Mouse (Mus musculus) urinary bladder, postnatal 10 days (tissue): ENCODE data around the gene Stard5.

ENCODE experiments used
- DNase-seq: peaks from one replicate; pipeline ENCODE4 v3.0.0; 2022; ENCODE audit warnings: low spot score

The Stard5 gene

DNA sequence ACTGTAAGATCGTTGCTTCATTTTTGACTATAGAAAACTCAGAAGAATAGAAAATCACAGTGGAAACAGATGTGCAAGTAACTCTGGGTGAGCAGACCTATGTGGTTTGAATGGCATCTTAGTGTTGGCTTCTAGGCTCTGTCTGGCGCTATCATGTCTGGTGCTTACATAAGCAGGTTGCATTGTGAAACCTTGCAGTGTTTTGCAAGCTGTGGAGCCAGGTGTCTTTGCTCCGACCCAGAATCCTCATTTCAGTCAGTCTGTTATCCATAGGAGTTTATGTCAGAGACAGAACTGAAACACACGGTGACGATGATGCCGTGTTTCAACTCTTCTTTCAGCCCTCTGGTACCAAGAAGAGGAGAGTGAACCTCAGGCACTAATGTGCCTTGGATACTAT lies 2.1 kb downstream of the Stard5 start:
- DNase-seq: no peak

DNA sequence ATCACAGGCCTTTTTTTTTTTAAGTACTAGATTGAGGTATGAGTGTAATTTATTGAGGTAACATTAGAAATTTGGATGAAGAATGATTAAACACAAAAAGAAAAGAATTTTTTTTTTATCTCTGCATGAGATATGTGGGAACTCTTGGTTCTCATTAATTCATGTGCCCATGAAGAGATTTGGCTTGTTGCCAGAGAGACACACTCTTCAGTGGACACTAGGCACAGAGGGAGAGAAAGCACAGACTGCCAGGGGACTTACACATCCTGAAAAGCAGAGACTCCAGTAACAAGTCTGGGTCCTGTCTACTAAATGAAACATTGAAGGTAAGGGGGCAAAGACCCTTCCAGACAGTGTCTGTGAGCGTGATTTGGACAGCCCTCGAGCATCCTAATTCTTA lies 4.0 kb downstream of the Stard5 start:
- no peak for DNase-seq

DNA sequence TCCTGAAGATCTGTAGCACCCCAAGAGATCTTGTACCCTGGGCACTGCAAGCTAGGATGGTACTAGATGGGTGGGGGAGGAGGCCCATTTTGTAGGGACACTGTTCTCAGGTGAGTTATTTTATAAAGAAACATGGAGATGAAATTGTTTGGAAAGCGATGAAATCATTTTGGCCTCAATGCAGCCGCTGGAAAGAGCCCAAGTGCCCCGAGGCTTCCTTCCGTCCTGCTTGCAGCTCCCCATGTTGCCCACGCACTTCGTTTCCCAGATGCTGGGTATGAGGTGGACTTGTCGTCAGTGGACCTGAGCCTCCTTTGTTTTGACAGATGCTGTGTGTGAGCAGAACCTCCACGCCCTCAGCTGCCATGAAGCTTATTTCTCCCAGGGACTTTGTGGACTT lies 4.7 kb downstream of the Stard5 start:
- DNase-seq: no peak

DNA sequence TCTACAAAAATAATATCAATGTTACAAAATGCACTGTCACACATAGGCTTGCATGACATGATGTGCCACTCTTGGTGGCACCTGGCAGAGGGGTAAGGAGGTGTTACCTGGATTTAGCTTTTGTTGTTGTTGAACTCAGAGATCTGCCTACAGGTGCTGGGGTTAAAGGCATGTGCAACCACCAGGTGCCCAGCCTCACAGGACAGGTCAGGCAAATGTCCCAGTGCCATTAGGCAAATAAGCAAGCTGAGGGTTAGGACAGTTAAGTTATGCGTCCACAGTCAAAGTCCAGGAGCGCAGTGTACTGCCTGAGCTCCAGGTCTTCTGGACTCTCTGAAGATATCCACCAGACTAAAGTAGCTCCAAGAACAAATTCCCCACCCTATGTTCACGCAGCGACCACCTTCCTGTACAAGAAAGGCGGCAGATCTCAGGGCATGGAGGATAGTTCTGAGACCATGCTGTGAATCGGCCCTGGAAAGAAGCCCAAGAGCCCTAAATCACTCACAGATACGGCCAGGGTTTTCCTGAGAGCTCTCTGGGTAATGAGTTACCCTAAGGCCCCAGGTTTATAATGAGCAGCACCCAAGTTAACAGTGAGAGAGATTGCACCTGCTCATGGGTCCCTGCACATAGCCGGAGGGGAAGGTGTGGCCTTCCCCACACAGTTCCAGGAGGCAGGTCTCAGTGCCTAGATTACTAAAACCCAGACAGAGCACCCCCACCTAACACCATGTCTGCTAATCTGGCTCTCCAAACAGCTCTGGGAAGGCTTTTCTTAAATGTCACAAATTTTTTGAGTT lies 6.2 kb downstream of the Stard5 start:
- no peak for DNase-seq

DNA sequence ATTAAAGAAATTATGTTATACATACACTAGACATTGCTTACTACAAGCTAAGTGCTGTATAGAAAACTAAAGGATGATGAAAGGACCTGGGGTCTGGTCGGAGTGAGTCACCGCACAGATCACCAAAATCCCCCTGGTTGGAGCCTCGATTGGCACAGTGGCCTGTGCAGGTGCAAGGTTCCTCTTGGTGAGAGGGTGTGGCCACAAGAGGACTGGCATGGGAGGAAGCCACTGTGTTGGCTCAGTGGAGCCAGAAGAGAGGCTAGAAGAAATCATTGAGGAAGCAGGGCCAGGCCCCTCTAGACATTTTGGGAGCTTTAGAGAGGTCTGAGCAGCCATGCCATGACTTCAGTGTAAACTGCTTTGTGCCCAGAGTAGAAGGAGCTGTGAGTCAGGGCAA lies 7.3 kb downstream of the Stard5 start:
- DNase-seq: no peak

DNA sequence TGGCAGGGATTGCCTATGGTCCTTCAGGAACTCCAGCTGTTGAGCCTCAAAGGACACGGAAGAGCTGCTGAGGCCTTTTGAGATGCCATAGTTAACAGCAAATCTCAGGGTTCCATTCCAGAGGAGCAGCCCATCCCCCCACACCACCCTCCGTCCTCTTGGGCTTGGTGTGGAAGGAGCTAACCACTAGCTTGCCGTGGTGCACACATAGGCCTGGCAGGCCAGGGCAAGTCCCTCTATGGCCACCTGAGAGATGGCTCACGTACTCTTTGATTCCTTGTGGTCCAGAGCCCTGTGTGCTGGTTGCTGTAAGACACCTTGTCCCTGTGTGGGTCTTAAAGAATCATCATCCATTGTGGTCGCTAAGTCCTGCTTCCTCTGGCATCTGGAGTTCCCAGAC lies 8.8 kb downstream of the Stard5 start:
- DNase-seq: no peak

DNA sequence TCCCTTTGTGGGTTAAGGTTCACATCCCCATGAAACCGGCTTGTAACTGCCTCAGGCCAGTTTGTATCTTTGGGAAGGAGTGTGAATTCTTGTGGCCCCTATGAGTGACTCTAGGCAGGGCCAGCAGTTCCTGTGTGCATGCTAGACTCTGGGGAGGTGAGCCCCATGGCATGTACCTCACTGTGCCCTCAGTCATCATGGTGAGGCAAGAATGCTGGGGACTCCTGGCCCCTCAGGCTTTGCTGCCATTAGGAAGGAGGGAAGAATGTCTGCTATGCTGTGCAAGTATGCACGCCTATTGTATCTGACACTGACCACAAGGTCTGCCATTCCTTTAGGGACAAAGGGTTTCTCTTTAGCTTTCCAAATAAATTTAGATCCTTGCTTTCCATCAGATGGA lies 9.4 kb downstream of the Stard5 start:
- no peak for DNase-seq

DNA sequence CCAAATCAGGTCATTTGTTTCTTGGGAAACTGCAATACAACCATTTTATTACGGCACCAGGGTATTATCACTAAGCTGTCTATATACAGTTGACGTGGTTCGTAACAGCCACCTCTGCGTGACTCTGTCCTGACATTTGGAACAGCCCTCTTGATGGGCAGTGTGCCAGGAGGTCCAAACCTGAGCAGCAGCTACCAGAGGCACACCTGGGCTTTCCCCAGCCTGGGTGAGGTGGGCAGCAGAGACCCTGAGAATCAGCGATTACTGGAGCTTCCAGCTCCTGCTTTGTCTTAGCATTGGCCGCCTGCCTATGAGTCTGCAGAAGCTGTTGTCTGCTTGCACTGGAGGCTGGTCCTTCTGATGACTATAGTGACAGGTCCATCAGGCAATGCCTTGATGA lies 11.8 kb downstream of the Stard5 start:
- no peak for DNase-seq

DNA sequence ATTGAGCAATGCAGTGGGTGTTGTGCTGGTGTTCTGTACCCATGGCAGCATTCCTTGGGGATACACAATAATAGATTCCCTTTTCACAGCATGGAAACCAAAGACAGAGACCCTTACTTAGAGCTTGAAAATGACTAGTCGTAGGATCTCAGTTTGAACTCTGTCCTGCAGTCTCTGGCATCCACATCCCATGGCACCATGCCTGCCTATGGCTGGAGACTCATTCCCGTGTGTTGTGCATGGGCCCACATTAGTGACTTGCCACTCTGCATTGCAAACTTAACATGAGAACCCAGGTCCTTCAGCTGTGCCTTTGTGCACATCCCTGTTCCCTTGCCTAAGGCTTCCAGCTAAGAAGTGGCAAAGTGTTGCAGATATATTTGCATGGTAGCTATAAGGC lies 13.0 kb downstream of the Stard5 start:
- no peak for DNase-seq

DNA sequence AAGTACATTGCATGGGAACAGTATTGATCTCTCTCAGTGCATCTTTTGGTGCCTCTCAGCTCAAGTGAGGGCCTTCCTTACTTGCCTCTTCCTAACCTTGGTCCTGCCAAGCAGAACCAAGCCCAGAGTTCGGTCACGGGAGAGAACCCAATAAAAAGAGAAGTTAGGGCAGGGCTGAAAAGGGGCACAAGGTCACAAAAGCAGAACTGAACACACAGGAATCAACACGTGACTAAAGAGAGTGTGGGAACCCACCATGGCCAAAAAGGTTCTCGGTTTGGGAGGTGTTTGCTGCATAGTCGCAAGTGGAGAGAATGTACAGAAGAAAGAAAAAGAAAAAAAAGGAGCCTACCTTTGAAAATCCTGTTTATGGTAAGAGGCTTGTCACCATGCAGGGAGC lies 13.7 kb downstream of the Stard5 start:
- DNase-seq: no peak

DNA sequence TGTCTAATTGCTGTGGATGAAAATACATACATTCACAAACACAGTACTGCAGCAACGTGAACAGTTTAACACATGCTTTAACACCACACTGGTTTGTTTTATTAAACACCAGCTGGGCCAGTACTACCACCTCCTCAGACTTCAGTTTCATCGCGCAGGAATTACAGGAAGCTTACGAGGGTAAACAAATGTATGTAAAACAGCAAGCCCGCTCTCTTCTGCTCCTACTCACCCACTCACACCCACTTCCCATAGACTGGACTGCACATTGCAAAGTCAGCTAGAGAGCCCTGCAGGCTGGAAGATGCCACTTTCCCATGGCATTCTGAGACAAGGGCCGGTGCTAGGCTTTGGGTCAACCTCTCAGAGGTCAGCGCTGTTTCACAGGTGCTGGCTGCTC lies 17.0 kb downstream of the Stard5 start:
- DNase-seq: no peak

DNA sequence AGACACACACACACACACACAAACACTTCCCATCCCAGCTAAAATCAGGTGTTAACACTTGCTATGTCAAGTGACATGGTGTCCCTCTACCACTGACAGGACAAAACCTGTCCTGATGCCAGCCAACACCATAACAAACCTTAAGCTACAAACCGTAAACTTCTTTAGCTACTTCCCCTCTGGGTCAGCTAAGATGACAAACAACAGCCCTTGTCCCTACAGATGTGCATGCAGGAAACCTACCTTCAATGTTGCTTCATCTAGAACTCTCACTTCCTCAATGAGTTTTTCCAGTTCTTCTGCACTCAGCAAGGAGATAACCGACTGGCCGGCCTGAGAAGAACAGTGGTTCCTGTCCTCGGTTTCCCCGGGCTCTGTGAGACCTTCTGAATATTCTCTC lies 18.9 kb downstream of the Stard5 start:
- DNase-seq: no peak

DNA sequence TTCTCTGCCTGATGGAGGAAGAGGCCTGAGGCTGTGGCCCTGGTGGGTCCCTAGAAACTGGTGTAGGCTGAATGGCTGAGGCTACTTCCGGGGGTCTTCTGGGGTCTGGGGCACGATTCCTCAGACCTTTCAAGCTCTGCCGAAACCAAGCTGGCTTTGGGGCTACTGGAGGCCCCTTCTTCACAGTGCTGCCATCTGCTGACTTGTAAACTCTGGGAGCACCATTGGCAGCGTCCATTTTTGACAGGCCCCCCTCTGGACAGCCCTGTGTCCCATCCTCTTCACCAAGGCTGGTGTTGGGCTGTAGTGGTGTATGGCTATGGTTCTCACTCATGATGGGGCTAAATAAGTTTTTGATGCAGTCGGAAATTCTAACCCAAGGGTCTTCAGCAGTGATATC lies 20.7 kb downstream of the Stard5 start:
- DNase-seq: no peak

DNA sequence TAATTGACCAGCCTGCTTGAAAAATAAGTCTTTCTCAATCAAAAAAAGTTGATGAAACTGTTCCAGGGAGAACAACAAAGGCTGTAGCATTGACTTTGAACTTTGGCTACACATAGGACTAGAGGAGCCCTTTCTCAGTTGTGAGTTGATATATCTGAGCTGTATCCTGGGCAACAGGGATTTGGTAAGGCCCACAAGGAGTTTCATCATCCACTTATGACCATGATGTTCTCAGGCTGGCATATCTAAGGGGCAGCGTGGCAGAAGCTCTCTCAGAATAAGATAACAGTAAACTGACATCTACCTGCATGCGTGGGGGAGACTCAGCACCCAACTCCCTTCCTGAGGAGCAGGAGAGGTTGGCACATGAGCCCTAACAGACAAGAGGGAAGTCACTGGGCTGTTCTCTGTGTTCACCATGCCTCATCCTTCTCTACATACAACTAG lies 21.9 kb downstream of the Stard5 start:
- DNase-seq: no peak

DNA sequence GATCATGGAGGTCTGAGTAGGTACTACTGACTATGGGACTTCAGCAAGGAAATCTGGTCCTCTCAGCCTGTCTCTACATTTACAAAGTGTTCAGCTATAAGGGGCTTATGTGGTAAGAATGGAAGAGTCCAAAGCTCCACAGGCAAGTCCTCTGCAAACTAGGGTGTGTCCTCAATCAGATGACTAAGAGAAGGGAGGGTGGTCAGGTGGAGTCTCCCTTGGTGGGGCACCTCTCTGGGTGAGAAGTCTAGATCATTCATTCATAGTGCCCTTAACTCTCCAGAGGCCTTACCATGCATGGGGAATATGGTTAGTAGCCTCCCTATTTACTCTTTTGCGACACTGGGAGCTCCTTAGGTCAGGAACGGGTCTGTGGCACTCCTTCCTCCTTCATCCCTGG lies 22.4 kb downstream of the Stard5 start:
- no peak for DNase-seq

DNA sequence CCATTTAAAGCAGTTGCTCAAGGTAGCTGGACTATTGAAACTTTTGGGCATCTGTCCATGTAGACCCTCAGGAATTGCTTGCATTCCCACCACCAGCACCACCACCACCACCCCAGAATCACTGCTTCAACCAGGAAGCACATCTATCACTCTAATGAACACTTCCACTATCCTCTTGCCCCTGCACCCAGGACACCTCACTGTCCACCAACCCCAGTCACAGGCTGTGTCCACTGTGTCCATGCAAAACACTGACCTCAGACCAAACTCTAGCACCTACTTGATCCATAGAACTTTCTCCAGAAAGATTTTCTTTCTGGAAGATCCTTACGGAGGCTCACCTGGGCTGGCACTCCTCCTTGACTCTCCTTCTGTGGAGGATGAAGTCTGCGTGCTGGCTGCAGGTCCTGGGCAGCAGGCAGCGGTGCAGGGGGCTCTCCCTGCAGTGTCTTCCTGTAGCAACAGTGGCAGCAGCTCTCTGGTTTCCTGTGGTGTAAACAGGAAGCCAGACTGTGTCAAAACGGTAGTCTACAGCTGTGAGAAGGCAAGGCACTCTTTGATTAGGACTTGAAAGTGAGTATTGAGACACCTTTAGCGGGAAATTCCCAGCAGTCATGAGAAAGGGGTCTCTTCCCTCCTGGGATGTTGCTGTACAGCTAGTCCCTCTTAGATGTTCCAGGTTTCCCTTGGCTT lies 23.3 kb downstream of the Stard5 start:
- DNase-seq: no peak

DNA sequence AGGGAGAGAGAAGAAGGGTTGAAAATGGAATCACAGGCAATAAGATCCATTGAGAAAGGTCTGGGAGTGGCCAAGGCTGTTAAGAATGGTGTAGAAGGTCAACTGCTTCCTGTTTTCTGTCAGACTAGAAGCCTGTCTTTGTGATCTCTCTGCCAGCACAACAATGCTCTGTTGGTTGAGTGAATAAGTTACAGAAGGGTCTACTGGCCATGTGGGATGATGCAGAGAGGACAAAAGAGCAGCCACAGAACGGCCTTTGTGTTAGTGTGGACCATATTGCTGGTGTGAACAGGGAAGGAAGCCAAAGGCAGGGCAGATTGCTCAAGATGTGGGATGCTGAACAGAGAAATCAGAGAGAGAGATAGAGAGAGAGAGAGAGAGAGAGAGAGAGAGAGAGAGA lies 27.0 kb downstream of the Stard5 start:
- DNase-seq: no peak

DNA sequence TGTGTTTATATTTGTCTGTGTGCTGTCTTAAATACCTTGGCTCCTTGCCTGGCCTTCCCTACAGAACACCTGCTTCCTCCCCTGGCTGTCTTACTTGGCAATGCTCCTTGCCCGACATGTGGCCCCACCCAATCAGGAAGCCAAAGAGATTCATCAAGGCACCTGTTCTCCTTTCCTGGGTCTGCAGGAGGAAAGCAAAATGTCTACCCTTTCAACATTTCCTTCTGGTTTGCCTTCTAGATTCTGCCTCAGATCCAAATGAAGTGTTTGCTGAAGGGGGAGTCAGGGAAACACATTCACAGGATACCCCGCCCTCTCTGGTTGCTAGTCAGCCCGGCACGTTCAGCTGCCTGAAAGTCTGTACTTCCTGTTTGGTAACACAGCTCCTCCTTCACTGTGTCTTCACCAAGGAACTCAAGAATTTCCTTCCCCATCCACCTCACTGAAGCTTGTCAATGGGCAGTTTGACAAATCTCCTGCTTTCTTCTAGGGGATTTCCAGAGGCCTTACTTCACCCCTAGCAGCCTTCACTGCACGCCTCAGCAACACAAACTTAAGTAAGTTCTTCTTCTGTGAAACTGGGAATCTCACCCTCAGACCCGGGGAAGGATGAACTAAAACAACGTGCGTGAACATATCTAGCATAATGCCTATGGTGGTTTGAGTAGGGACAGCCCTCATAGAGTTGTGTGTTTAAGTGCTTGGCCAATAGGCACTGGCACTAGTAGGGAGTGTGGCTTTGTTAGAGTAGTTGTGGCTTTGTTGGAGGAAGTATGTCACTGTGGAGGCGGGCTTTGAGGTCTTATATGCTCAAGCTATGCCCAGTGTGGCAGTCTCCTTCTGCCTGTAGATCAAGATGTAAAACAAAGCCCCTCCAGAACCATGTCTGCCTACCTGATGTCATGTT lies 27.7 kb downstream of the Stard5 start:
- no peak for DNase-seq

DNA sequence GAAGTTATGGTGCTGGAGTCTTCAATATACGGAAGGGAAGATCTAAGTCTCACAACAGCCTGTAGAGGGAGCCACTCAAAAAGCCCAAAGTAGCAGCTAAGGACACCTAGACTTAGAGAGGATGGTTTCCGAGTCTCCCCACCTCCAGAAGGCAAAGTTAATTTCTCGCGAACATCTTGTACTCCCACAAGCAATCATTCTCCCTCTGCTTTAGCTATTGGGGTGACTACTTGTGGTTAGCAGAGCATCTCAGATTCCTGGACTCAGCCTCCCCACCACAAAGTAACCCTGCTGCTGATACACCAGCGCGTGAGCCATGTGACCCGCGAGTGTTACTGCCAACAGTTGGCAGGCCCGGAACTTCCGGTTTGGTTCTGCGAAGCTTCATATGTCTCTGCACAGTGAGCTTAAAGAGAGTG lies 28.5 kb downstream of the Stard5 start:
- DNase-seq: no peak

DNA sequence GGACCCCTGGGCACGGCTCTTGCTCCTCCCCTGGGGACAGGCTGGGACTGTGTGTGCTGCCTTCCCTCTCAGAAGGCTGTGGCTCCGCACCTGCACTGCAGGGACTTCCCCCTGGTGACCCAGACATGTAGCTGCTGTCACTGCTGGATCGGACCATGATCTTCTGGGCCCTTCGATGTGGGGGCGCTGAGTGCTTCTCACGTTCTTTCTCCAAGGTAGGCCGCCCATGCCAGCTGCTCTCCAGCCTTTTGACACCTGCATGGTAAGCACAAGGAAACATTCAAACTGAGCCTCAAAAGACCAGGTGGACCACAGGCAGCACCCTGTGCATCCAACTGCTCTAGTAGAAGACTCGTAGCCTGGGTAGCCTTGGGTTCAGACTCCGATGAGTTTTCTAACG lies 29.3 kb downstream of the Stard5 start:
- DNase-seq: no peak

DNA sequence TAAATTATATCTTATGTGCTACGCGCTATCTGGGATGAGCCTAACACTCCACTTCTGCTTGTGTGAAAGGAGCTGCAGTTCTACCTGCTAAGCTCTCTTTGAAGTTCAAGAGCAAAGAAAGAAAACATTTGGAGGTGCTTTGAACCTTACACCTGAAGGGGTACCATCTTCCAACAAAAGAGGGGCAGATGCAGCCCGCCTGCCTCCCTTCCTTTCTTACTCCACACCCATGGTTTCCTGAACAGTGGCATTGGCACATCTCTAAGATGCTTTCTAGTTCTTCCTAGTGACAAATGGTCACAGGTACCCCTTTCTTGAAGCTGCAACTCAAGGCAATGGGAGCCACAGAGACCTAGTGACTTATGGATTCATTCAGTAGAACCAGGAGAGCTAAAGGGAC lies 30.0 kb downstream of the Stard5 start:
- DNase-seq: no peak

DNA sequence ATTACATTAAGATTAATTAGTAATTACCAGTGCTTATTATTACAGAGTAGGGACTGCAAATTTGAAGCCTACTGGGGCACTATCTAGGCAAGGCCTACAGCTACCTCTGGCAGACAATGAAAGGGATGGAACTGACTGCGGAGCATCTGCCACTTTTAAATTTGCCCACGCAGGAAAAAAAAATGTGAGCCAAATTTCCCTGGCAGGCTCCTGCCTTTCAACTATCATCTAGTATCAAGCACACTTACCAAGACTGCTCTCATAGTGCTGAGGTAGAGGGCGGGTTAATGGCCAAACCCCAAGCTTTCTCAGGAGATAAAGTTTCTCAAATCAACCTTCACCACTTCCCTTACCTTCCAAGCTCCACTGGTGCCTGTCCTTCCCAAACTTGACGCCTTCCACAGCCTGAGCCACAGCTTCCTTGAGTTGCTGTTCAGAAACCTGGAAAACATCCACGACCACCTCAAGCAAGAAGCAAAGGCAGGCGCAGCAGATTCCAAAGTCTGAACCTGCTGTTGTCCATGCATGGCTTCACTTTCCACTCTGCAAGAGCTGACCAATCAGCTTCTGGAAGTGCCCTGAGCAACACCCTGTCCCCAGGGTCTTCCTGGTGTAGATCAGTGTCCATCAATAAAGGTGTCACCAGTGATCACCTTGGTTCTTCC lies 31.1 kb downstream of the Stard5 start:
- no peak for DNase-seq
